Mouse (Mus musculus) kidney, adult 18-20 months (tissue): ENCODE results near the gene Mnat1.
"Not testable (repeated sequence)": the region's sequence is repeated elsewhere in the genome, so short reads cannot be mapped to it uniquely, and the experiment has no call there.

Experiments
- DNase-seq: peaks from one replicate; pipeline ENCODE4 v3.0.0; 2021

Mnat1 gene

DNA sequence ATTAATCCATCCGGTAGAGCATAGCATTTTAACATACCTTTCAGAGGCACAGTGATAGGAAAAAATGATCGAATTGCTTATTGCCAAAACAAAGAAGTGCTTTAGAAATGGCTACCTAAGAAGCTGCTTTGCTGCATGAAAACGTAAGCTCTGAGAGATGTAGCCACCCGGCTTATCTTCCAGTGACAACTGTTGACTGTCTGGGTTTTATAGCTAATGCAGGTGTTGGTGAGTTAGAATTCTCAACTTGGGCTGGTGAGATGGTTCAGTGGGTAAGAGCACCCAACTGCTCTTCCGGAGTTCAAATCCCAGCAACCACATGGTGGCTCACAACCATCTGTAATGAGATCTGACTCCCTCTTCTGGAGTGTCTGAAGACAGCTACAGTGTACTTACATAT is 27.5 kb downstream of the Mnat1 start:
- DNase-seq = not testable (repeated sequence)

DNA sequence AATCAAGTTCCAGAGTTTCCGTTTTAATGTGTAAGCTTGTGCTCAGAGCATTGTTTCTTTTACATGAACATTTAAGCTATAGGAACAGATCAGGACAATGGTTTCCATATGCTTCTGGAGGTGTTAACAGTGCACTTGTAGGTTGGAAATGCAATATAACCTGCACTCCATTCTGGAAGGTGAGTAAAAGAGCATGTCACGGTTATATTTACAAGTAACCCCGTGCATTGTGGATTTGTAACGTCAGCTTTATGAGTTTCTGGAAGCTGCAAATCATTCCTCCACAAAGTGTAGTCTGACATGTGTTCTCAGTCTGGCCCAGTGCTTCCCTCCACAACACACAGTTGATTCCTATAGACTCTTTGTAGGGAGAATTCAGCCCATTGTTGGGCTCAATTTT is 30.6 kb downstream of the Mnat1 start:
- no peak for DNase-seq

- no peak for DNase-seq
Measured at GRCm38 (mm10) chr12:73160341-73160740, 36.8 kb downstream of the Mnat1 start.

- DNase-seq = peak; percentile 10
Measured at GRCm38 (mm10) chr12:73162408-73163181, 39.1 kb downstream of the Mnat1 start.

DNA sequence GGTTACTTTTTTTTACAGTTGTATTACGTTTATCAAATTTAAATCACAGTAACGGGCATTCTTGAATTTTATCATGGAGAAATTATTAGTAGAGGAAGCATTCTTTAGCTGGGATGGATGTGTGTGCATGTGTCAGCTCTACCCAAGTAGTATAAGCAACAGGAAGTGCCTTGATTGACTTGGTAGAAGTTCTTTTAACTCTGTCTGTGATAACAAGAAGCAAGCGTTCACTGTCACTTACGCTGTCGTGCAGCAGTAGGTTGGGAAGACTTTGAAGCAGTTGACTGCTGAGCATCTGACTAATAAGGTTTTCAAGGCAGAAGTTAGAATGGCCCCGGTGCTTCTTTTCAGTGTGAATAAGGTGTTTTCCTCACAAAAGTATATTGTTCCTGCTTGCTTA is 47.3 kb downstream of the Mnat1 start:
- DNase-seq = no peak

GRCm38 (mm10) chr12:73183896-73184295 is 60.4 kb downstream of the Mnat1 start:
- DNase-seq = no peak

- no peak for DNase-seq
Measured at GRCm38 (mm10) chr12:73197363-73197762, 73.8 kb downstream of the Mnat1 start.

GRCm38 (mm10) chr12:73198451-73198850 is 74.9 kb downstream of the Mnat1 start:
- no peak for DNase-seq

DNA sequence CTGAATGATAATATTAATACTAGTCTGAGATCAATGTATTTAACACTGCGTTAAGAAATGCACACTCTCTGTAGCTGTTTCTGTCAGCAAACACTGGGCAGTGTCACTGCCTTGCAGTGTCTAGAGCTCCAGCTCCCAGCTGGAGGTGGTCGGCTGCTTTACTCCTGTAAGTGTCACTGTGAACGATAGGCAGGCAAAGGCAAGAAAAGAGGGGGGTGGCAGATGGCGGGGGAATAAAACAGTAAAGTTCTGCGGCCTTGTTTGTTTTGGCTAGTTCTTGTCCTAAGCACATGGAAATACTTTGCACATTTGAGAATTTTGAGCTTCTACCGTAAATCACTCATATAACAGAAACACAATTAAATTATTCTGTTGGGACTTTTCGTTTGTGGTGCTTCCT is 75.9 kb downstream of the Mnat1 start:
- no peak for DNase-seq

DNA sequence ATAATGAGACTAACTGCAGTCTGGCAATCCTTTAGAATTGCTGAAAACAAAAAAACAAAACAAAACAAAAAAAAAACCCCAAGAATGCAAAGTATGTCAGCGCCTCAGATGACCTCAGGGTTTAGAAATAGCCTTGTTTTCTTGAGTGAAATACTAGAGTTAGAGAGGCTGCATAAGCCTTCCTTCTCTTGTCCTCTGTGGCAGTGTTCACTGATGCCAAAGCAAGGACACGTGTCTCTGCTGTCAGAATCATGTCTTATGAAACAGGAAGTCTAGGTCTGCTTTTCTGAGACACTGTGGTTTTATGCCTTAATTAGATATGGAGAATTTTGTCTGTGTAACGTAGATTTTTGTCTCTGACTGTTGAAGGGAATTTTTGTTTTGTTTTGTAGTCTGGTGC is 78.1 kb downstream of the Mnat1 start:
- DNase-seq = no peak

- DNase-seq = peak; percentile 55
Measured at GRCm38 (mm10) chr12:73205710-73206649, 82.5 kb downstream of the Mnat1 start.

GRCm38 (mm10) chr12:73207008-73207407 is 83.5 kb downstream of the Mnat1 start:
- no peak for DNase-seq

DNA sequence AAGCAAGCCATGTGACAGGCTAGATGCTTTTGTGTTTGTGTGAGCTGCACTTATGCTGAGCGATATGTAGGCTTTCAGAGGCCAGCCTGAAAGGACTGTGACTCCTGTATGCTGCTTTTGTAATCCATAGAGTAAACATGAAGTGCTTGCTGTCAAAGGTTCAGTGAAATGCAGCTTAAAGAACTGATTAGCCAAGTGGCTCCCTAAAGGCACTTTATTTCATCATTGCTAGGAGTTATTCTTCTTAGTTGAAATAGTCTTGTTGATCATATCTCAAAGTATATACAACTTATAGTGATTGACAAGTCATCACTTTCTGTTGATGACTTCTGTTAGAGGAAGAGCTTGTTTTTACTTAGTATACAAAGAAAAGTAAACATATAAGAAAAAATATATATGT is 83.9 kb downstream of the Mnat1 start:
- DNase-seq = no peak

DNA sequence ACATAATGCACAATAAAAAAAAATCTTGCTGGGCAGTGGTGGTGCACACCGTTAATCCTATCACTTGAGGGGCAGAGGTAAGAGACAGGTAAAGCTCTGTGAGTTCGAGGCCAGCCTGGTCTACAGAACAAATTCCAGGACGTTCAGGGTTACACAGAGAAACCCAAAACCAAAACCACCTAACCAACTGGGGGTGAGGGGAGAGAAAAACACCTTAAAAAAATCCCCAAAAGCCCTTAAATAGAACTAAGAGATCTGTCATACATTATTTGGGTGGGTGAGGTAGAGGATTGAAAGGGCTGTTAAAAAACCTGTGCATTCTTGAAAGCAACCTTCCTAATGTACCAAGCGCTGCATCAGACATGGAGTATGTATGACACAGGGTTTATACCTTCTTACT is 85.0 kb downstream of the Mnat1 start:
- no peak for DNase-seq

- DNase-seq = no peak
Measured at GRCm38 (mm10) chr12:73209117-73209516, 85.6 kb downstream of the Mnat1 start.

DNA sequence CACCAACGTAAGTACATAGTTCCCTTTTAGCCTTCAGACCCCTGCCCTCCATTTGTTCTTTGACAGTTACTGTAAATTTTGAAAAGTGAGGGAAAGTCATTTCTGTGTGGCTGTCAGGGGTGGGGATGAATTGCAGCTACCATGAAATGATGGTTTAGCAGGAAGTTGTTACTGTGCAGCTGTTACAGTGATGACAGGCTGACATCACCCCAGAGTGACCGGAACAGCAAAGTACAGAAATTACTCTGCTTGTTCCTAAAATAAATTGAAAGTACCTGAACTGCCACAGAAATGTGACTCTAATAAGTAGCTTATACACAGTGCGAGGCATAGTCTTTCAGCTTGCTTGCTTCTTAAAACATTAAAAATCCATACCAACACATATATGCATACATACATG is 86.9 kb downstream of the Mnat1 start:
- no peak for DNase-seq

DNA sequence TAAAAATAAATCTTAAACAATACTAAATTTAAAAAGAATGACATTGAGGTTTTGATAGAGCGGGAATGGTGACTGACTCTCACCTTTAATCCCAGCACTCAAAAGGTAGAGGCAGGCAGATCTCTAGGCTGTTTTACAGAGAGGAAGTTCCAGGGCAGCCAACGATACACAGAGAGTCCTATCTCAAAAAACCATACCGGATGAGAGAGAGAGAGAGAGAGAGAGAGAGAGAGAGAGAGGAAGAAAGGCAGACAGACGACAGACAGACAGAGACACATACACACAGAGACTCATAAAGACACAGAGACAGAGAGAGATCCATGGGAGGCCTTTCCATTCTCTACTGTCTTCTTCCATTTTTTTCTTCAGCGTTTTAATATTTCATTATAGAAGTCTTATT is 92.3 kb downstream of the Mnat1 start:
- no peak for DNase-seq

DNA sequence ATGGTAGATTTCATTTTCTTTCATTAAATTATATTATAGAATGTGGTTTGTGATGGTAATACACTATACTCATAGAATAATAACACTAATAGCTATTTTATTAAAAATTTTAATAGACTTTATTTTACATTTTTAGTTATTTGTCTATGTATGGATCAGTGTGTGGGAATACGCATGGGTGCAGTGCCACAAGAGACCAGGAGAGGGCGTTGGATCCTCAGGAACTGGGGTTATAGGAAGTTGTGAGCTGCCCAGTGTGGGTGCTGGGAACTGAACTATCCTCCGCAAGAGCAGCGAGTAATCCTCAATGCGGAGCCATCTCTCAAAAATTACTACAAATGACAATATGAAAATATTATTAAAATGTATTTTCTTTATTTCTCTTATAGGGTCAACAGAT is 95.1 kb downstream of the Mnat1 start:
- no peak for DNase-seq

- DNase-seq = no peak
Measured at GRCm38 (mm10) chr12:73221235-73221634, 97.7 kb downstream of the Mnat1 start.

DNA sequence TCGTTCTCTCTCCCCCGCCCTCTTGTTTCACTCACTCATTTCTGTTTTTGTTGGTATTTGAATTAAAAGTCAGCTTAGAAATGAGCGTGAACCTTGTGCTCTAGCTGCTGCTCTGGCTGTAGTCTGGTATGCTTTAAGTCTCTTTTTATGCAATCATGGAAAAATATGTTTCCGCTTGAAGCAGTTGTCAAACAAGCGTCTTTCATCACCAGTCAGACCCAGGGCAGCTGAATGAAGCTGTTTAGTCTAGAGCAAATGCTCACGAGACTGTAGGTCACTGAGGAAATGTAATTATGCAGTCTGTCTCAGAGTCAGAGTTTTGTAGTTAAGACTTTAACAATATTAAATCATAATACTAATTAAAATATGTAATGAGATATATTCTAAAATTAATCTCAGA is 100.4 kb downstream of the Mnat1 start:
- DNase-seq = no peak

DNA sequence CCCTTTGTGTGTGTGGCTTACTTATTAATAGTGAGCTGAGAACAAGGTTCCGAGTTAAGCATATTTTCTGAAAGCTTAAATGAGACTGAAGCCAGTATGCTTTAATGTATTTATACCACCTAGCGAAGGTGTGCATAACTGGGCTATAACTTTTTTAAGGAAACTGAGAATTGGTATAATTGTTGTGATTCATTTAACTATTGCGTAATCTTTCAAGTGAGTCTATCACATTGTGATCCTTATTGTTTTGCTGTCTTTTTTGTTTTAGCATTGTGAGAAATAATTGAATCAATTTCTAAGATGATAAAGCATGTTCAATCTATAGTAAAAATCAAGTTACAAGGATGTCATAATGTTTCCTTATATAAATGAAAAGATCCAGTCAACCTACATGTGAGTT is 104.9 kb downstream of the Mnat1 start:
- no peak for DNase-seq

GRCm38 (mm10) chr12:73230196-73230595 is 106.7 kb downstream of the Mnat1 start:
- DNase-seq = no peak

DNA sequence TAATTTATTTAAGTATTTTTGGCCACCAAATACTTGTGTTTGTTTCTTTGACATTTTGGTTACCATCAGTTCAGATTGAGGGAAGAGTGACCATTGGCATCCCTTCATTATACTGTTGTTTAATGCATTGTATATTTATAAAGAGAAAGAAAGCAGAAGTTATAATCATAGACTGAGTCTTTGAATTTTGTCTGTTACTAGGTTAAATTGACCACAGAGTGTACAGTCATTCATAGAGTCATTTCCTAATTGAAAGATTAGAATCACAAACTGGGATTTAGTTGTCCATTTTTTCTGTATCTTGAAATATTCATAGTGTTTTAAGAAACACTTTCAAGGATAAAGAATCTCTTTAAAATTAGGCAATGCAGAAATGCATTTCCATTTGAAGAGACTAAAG is 108.0 kb downstream of the Mnat1 start:
- no peak for DNase-seq

- DNase-seq = no peak
Measured at GRCm38 (mm10) chr12:73232586-73232985, 109.1 kb downstream of the Mnat1 start.
